Mouse (Mus musculus): ENCODE results near the gene Pde4d. TPM values are rescaled to one million over a fixed set of nuclear protein-coding genes. Genes with fewer than 3 reads are reported as not detected.
A peak's percentile ranks its signal among the peaks of the same experiment; 100 is the strongest.

Pde4d gene
- polyA plus RNA-seq, 1 experiment from 2014 or later, result 19.0 TPM

GRCm38 (mm10) chr13:109592192-109592797 is 1142.5 kb downstream of the Pde4d start:
- Histone ChIP-seq H3K9ac (ENCODE audit: low read depth, low read length) (no peak overlapping the region), H3K27ac (ENCODE audit: low read depth, low read length) (no peak overlapping the region), H3K4me2 (no peak overlapping the region), H3K9me3 (ENCODE audit: control insufficient read depth, low read length) (no peaks in the 10 kb centered on the region), H3K27me3 (replicated peaks; ENCODE audit: control insufficient read depth, insufficient read depth, low read length) (no peaks in the 10 kb centered on the region), H3K36me3 (ENCODE audit: control insufficient read depth, insufficient read depth, low read length) (no peaks in the 10 kb centered on the region), H3K4me1 (replicated peaks; ENCODE audit: control insufficient read depth, insufficient read depth, low read length) (no peaks in the 10 kb centered on the region), H3K4me3 (ENCODE audit: low read depth, low read length) (no peak overlapping the region)
- WGBS, result 79% methylated on average over 8 of the region's 8 CpGs
- DNase-seq (ENCODE audit: low spot score), result no peak
- no peak for ATAC-seq (replicated peaks; ENCODE audit: low FRiP score)

GRCm38 (mm10) chr13:109599711-109600110 is 1150.0 kb downstream of the Pde4d start:
- no peak overlapping the region for H3K27ac ChIP-seq (ENCODE audit: low read depth, low read length)
- 78% methylated on average over 4 of the region's 4 CpGs for WGBS

GRCm38 (mm10) chr13:109604017-109604416 is 1154.3 kb downstream of the Pde4d start:
- DNase-seq (ENCODE audit: low spot score), result no peak
- no peak overlapping the region for H3K4me3 ChIP-seq (ENCODE audit: low read depth, low read length)
- no peaks in the 10 kb centered on the region for H3K9me3 ChIP-seq (ENCODE audit: control insufficient read depth, low read length)
- H3K9ac ChIP-seq (ENCODE audit: low read depth, low read length), result no peak overlapping the region
- H3K27ac ChIP-seq (ENCODE audit: low read depth, low read length), result no peak overlapping the region
- no peak overlapping the region for H3K4me2 ChIP-seq
- ATAC-seq (replicated peaks; ENCODE audit: low FRiP score), result no peak
- no peaks in the 10 kb centered on the region for H3K4me1 ChIP-seq (replicated peaks; ENCODE audit: control insufficient read depth, insufficient read depth, low read length)
- H3K36me3 ChIP-seq (ENCODE audit: control insufficient read depth, insufficient read depth, low read length), result no peaks in the 10 kb centered on the region
- no peaks in the 10 kb centered on the region for H3K27me3 ChIP-seq (replicated peaks; ENCODE audit: control insufficient read depth, insufficient read depth, low read length)
- 73% methylated on average over 2 of the region's 2 CpGs for WGBS

More at GRCm38 (mm10) chr13:109599711-109600110, 1150.0 kb downstream of the Pde4d start:
- Histone ChIP-seq H3K4me2 (no peak overlapping the region), H3K9ac (ENCODE audit: low read depth, low read length) (no peak overlapping the region), H3K27me3 (replicated peaks; ENCODE audit: control insufficient read depth, insufficient read depth, low read length) (no peaks in the 10 kb centered on the region), H3K4me3 (ENCODE audit: low read depth, low read length) (no peak overlapping the region), H3K9me3 (ENCODE audit: control insufficient read depth, low read length) (no peaks in the 10 kb centered on the region), H3K4me1 (replicated peaks; ENCODE audit: control insufficient read depth, insufficient read depth, low read length) (no peaks in the 10 kb centered on the region), H3K36me3 (ENCODE audit: control insufficient read depth, insufficient read depth, low read length) (no peaks in the 10 kb centered on the region)
- ATAC-seq (replicated peaks; ENCODE audit: low FRiP score), result no peak
- no peak for DNase-seq (ENCODE audit: low spot score)

DNA sequence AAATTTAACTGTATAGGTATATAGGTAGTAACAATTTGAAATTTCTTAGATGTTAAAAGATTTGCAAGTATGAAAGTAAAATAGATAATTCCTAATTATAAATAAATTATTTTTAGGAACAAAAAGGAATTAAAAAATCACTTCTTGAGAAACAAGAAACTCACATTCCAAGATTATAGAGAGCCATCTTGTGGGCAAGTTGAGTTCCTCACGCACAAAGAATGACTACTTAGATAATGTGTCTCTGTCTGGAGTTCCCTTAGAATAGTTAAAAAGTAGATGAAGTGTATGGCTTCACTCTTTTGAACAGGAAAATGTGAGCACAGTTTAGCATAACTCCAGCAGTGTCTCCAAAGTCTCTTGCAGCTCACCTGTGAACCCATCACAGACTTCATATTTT is 1155.4 kb downstream of the Pde4d start:
- H3K4me3 ChIP-seq (ENCODE audit: low read depth, low read length), result no peak overlapping the region
- H3K27ac ChIP-seq (ENCODE audit: low read depth, low read length), result no peak overlapping the region
- no peaks in the 10 kb centered on the region for H3K36me3 ChIP-seq (ENCODE audit: control insufficient read depth, insufficient read depth, low read length)
- H3K4me2 ChIP-seq, result no peak overlapping the region
- ATAC-seq (replicated peaks; ENCODE audit: low FRiP score) (no peak), DNase-seq (ENCODE audit: low spot score) (no peak)
- WGBS, result 56% methylated on average over 1 of the region's 1 CpGs
- no peaks in the 10 kb centered on the region for H3K27me3 ChIP-seq (replicated peaks; ENCODE audit: control insufficient read depth, insufficient read depth, low read length)
- no peaks in the 10 kb centered on the region for H3K4me1 ChIP-seq (replicated peaks; ENCODE audit: control insufficient read depth, insufficient read depth, low read length)
- H3K9me3 ChIP-seq (ENCODE audit: control insufficient read depth, low read length), result no peaks in the 10 kb centered on the region
- no peak overlapping the region for H3K9ac ChIP-seq (ENCODE audit: low read depth, low read length)

GRCm38 (mm10) chr13:109609106-109609804 is 1159.5 kb downstream of the Pde4d start:
- ATAC-seq (replicated peaks; ENCODE audit: low FRiP score) (no peak), DNase-seq (ENCODE audit: low spot score) (no peak)
- no peaks in the 10 kb centered on the region for H3K4me1 ChIP-seq (replicated peaks; ENCODE audit: control insufficient read depth, insufficient read depth, low read length)
- H3K27ac ChIP-seq (ENCODE audit: low read depth, low read length), result no peak overlapping the region
- no peaks in the 10 kb centered on the region for H3K9me3 ChIP-seq (ENCODE audit: control insufficient read depth, low read length)
- 70% methylated on average over 9 of the region's 9 CpGs for WGBS
- no peak overlapping the region for H3K9ac ChIP-seq (ENCODE audit: low read depth, low read length)
- H3K36me3 ChIP-seq (ENCODE audit: control insufficient read depth, insufficient read depth, low read length), result no peaks in the 10 kb centered on the region
- H3K4me2 ChIP-seq, result no peak overlapping the region
- no peaks in the 10 kb centered on the region for H3K27me3 ChIP-seq (replicated peaks; ENCODE audit: control insufficient read depth, insufficient read depth, low read length)
- H3K4me3 ChIP-seq (ENCODE audit: low read depth, low read length), result no peak overlapping the region

- WGBS, result 6% methylated on average over 3 of the region's 3 CpGs
- DNase-seq (ENCODE audit: low spot score) (no peak), ATAC-seq (replicated peaks; ENCODE audit: low FRiP score) (peak; percentile 71)
- H3K9me3 ChIP-seq (ENCODE audit: control insufficient read depth, low read length), result no peaks in the 10 kb centered on the region
- H3K36me3 ChIP-seq (ENCODE audit: control insufficient read depth, insufficient read depth, low read length), result no peaks in the 10 kb centered on the region
- H3K4me2 ChIP-seq, result no peak overlapping the region
- H3K9ac ChIP-seq (ENCODE audit: low read depth, low read length), result no peak overlapping the region
- no peaks in the 10 kb centered on the region for H3K27me3 ChIP-seq (replicated peaks; ENCODE audit: control insufficient read depth, insufficient read depth, low read length)
- H3K4me1 ChIP-seq (replicated peaks; ENCODE audit: control insufficient read depth, insufficient read depth, low read length), result no peaks in the 10 kb centered on the region
- no peak overlapping the region for H3K27ac ChIP-seq (ENCODE audit: low read depth, low read length)
- H3K4me3 ChIP-seq (ENCODE audit: low read depth, low read length), result no peak overlapping the region
These were observed 1160.0 kb downstream of the Pde4d start for GRCm38 (mm10) chr13:109609805-109610187.

DNA sequence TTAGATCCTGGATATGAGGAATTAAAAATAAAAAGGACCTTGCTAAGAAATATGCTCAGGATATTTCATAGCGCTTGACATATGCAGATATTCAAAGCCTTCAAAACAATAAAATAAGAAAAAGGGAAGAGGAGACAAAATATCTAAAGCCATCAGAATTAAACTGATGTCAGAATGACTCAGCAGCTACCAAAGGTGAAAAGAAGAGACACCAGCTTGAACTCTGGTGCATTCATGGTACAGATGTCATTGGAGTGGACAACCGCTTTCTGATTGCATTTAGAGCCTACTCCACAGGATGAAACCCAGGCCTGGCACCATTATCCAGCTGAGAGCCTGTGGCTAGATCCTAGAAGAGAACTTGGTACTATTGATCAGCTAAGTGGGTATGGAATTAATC is 1161.0 kb downstream of the Pde4d start:
- 94% methylated on average over 2 of the region's 2 CpGs for WGBS

GRCm38 (mm10) chr13:109615213-109615784 is 1165.6 kb downstream of the Pde4d start:
- Histone ChIP-seq H3K4me3 (ENCODE audit: low read depth, low read length) (no peak overlapping the region), H3K9me3 (ENCODE audit: control insufficient read depth, low read length) (no peaks in the 10 kb centered on the region), H3K36me3 (ENCODE audit: control insufficient read depth, insufficient read depth, low read length) (no peaks in the 10 kb centered on the region), H3K27ac (ENCODE audit: low read depth, low read length) (no peak overlapping the region), H3K27me3 (replicated peaks; ENCODE audit: control insufficient read depth, insufficient read depth, low read length) (no peaks in the 10 kb centered on the region), H3K4me2 (no peak overlapping the region), H3K9ac (ENCODE audit: low read depth, low read length) (no peak overlapping the region), H3K4me1 (replicated peaks; ENCODE audit: control insufficient read depth, insufficient read depth, low read length) (0 out of 2 replicates have a peak, but pooled peaks cover 3% of the 10 kb centered on the region)
- ATAC-seq (replicated peaks; ENCODE audit: low FRiP score) (no peak), DNase-seq (ENCODE audit: low spot score) (no peak)
- WGBS, result 48% methylated on average over 8 of the region's 8 CpGs

More for the DNA sequence above, 1161.0 kb downstream of the Pde4d start:
- Histone ChIP-seq H3K27me3 (replicated peaks; ENCODE audit: control insufficient read depth, insufficient read depth, low read length) (no peaks in the 10 kb centered on the region), H3K4me1 (replicated peaks; ENCODE audit: control insufficient read depth, insufficient read depth, low read length) (no peaks in the 10 kb centered on the region), H3K9ac (ENCODE audit: low read depth, low read length) (no peak overlapping the region), H3K36me3 (ENCODE audit: control insufficient read depth, insufficient read depth, low read length) (no peaks in the 10 kb centered on the region), H3K4me2 (no peak overlapping the region), H3K9me3 (ENCODE audit: control insufficient read depth, low read length) (no peaks in the 10 kb centered on the region), H3K4me3 (ENCODE audit: low read depth, low read length) (no peak overlapping the region), H3K27ac (ENCODE audit: low read depth, low read length) (no peak overlapping the region)
- no peak for ATAC-seq (replicated peaks; ENCODE audit: low FRiP score)
- no peak for DNase-seq (ENCODE audit: low spot score)
